15 mouse cellular contexts compared by ENCODE assay signal in genomic region chr9:40675203-40675958, GRCm38 (mm10). TPM values are rescaled to one million over a fixed set of nuclear protein-coding genes. Genes with fewer than 3 reads are reported as not detected.
DNase-seq lines count a peak whose midpoint lies in the region; ATAC-seq and TF ChIP-seq lines count a peak whose summit lies in the region.
"Had no signal": no experiment of that assay in that cellular context is flagged by ENCODE, and none has a peak within 500 bp of the region (broad histone marks: within the 10 kb centered on the region; RNA-seq: fewer than 3 reads in every experiment).

No protein-coding gene starts in this region.

- no peaks in the 10 kb centered on the region for H3K36me3 ChIP-seq in forebrain, embryonic 16.5 days (ENCODE audit: control insufficient read depth, insufficient read depth)
- H3K36me3 ChIP-seq: G1E had no signal

- H3K27ac ChIP-seq in gastrocnemius, adult 2 months = no peak overlapping the region
- H3K27ac ChIP-seq in forebrain, embryonic 16.5 days (ENCODE audit: low read length) = no peak overlapping the region

- intact Hi-C loops in gastrocnemius, adult 2 months (cut with DNase I) = no loop called here

- no peak overlapping the region for H3K9ac ChIP-seq in forebrain, embryonic 16.5 days (replicated peaks; ENCODE audit: low read depth, low read length)

- 85% methylated on average over 12 of the region's 12 CpGs for WGBS in forebrain, embryonic 16.5 days

- H3K4me3 ChIP-seq in gastrocnemius, adult 2 months = no peak overlapping the region
- H3K4me3 ChIP-seq in forebrain, embryonic 16.5 days (replicated peaks; ENCODE audit: low read length) = no peak overlapping the region

- no peaks in the 10 kb centered on the region; the same call in 1 of the 2 replicates for H3K4me1 ChIP-seq in forebrain, embryonic 16.5 days (replicated peaks; ENCODE audit: control insufficient read depth, insufficient read depth, low read length)

- H3K9me3 ChIP-seq in forebrain, embryonic 16.5 days (ENCODE audit: control insufficient read depth, low read length) = no peaks in the 10 kb centered on the region
- H3K9me3 ChIP-seq: G1E had no signal

- DNase-seq in kidney, adult 11 months = peak; percentile 8
- no peak for DNase-seq in kidney, adult 9 months
- DNase-seq in right cerebral cortex, adult 2 months (ENCODE audit: low spot score in 2 of 2) = peak; percentile 23 to 43
- DNase-seq in right cerebral cortex, postnatal 36 days (ENCODE audit: low spot score in 2 of 2) = no peak
- DNase-seq in kidney, postnatal 10 days = peak; percentile 74
- no peak for DNase-seq in gastrocnemius, adult 2 months
- DNase-seq: adrenal gland, adult 2 months; right cerebral cortex, postnatal 25 days; thymus, adult 18-20 months had no signal

- TF ChIP-seq CTCF in gastrocnemius, adult 2 months (IDR thresholded peaks at IDR 0.05) = no peak

- no peaks in the 10 kb centered on the region for H3K27me3 ChIP-seq in forebrain, embryonic 16.5 days (replicated peaks; ENCODE audit: control insufficient read depth, insufficient read depth, low read length)

- ATAC-seq in forebrain, embryonic 16.5 days = no peak
- ATAC-seq: forebrain, embryonic 14.5 days had no signal

- no peak overlapping the region for H3K4me2 ChIP-seq in forebrain, embryonic 16.5 days (ENCODE audit: low read length)
- H3K4me2 ChIP-seq: midbrain, embryonic 11.5 days had no signal

RNA-seq across cellular contexts. Expression of gene Gm21915, which starts 5.0 kb away (rescaled TPM):
- not detected for total RNA-seq in gastrocnemius, adult 2 months (2021)
- polyA plus RNA-seq in forebrain, embryonic 16.5 days (2015; fragmentation: Nextera tagmentation; extraction: Ambion mirVana) = not detected in 2 replicates
- total RNA-seq: adrenal gland, adult 2 months; liver, adult 2 months had no signal
- polyA plus RNA-seq: adrenal gland, adult 2 months; forebrain, embryonic 14.5 days; G1E; liver, adult 2 months; midbrain, embryonic 11.5 days; neural tube, embryonic 14.5 days had no signal

RNA-seq across cellular contexts. Expression of gene Clmp, which starts 10.4 kb away (rescaled TPM):
- 1 to 10 TPM; 3.7 to 5.2 TPM for total RNA-seq in gastrocnemius, adult 2 months (2021)
- 64.7 and 65.5 TPM in 2 replicates for polyA plus RNA-seq in forebrain, embryonic 16.5 days (2015; fragmentation: Nextera tagmentation; extraction: Ambion mirVana)
- polyA plus RNA-seq: G1E had no signal

Comparison
In these comparisons a context has a peak if more than half of its experiments do, and no peak if none do; other contexts are left out.
1. DNase-seq: peak in kidney, adult 11 months (single experiment), right cerebral cortex, adult 2 months (2 of 2) and kidney, postnatal 10 days (single experiment); none in kidney, adult 9 months (single experiment), right cerebral cortex, postnatal 36 days (0 of 2) and gastrocnemius, adult 2 months (single experiment).